Mouse (Mus musculus): ENCODE data around the gene Ntrk2. TPM values are rescaled to one million over a fixed set of nuclear protein-coding genes. Genes with fewer than 3 reads are reported as not detected.

Ntrk2 gene
- polyA plus RNA-seq, 1 experiment from 2014 or later = 76.1 TPM

- 86% methylated on average over 4 of the region's 4 CpGs for WGBS
- no peaks in the 10 kb centered on the region for H3K27me3 ChIP-seq (replicated peaks)
- H3K4me3 ChIP-seq = no peak overlapping the region
- no peak overlapping the region for H3K4me2 ChIP-seq (replicated peaks)
- 0 out of 2 replicates have a peak, but pooled peaks cover 6% of the 10 kb centered on the region for H3K9me3 ChIP-seq
- peaks cover 35% of the 10 kb centered on the region for H3K36me3 ChIP-seq
- ATAC-seq (ENCODE audit: low FRiP score, low read depth) = no peak
- H3K27ac ChIP-seq = no peak overlapping the region
- H3K9ac ChIP-seq = no peak overlapping the region
- no peaks in the 10 kb centered on the region for H3K4me1 ChIP-seq
Measured at GRCm38 (mm10) chr13:58848578-58848977, 42.2 kb downstream of the Ntrk2 start.

DNA sequence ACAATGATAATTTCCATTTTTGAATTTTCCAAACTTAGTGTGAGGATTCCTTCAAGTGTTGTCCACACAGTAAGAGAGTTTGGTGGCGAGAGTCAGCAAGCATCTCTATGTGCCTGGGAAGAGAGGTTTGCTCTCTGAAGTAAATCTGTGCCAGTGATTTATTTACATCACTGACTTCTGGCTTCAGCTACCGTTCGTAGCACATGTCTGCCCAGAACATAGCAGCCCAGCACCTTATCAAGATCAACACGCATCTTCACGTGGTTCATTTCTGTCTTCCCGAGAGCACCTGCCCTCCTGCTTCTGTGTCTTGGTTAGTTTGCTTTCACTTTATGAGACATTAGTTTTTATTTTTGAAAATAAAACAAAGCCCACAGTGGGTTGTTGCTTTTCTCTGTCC is 47.3 kb downstream of the Ntrk2 start:
- H3K4me1 ChIP-seq = no peaks in the 10 kb centered on the region
- no peak overlapping the region for H3K4me3 ChIP-seq
- no peaks in the 10 kb centered on the region for H3K27me3 ChIP-seq (replicated peaks)
- H3K9ac ChIP-seq = no peak overlapping the region
- no peak overlapping the region for H3K4me2 ChIP-seq (replicated peaks)
- H3K9me3 ChIP-seq = no peaks in the 10 kb centered on the region
- H3K27ac ChIP-seq = no peak overlapping the region
- no peak for ATAC-seq (ENCODE audit: low FRiP score, low read depth)
- peaks cover 8% of the 10 kb centered on the region for H3K36me3 ChIP-seq
- 88% methylated on average over 6 of the region's 6 CpGs for WGBS

DNA sequence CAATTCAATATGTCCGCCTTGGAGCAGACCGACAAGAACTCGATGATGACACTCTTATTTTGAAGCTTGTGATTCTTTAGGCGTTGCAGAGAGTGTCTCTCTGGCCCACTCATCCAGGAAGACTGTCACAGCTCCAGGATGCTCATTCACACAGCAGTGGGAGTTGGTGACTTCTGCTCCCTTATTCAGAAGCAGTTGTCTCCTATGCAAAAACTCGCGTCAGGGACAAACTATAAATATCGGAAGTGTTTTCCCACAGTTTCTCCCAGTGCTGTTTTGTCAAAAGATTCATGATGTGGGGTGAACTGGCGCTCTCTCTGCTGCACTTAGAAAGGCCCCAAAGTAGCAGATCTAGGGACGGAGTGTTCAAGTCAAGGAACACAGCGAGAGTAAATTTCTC is 59.9 kb downstream of the Ntrk2 start:
- H3K4me3 ChIP-seq = no peak overlapping the region
- ATAC-seq (ENCODE audit: low FRiP score, low read depth) = no peak
- 94% methylated on average over 10 of the region's 10 CpGs for WGBS

DNA sequence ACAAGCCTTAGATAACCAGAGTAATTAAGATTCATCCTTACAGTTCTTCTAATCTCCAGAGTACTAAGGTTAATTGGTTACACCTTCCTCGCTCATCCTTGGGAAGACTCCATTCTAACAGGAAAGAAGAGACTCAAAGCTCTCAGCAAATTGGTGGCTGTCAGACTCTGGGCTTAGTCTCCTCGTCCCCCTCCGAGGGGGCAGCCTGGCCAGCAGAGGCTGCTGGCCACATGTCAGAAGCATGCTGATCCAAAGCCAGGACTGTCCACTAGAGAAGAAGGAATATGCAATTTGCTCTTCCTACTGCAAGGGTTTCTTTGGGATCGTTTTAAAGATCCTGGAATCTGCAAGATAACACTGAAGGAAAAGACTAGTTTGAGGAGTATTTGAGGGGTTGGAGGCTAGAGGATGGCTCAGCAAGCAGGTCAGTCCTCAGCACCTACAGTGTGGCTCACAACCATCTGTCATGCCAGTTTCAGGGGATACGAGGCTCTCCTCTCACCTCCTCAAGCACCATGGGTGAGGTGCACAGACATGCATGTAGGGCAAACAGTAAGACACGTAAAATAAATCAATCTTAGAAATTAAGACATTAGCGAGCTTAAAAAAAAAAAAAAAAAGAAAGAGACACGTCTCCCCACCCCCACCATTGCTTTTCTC is 60.5 kb downstream of the Ntrk2 start:
- peaks cover 11% of the 10 kb centered on the region for H3K36me3 ChIP-seq
- 87% methylated on average over 8 of the region's 8 CpGs for WGBS
- no peaks in the 10 kb centered on the region for H3K27me3 ChIP-seq (replicated peaks)
- H3K9ac ChIP-seq = no peak overlapping the region
- no peak for ATAC-seq (ENCODE audit: low FRiP score, low read depth)
- H3K4me1 ChIP-seq = peaks cover 7% of the 10 kb centered on the region; the same call in 1 of the 2 replicates
- no peak overlapping the region for H3K4me2 ChIP-seq (replicated peaks)
- H3K4me3 ChIP-seq = no peak overlapping the region
- H3K27ac ChIP-seq = no peak overlapping the region
- H3K9me3 ChIP-seq = no peaks in the 10 kb centered on the region

More for the DNA sequence above, 59.9 kb downstream of the Ntrk2 start:
- Histone ChIP-seq H3K4me2 (replicated peaks) (no peak overlapping the region), H3K4me1 (peaks cover 8% of the 10 kb centered on the region; the same call in 1 of the 2 replicates), H3K36me3 (peaks cover 16% of the 10 kb centered on the region), H3K9ac (no peak overlapping the region), H3K9me3 (no peaks in the 10 kb centered on the region), H3K27me3 (replicated peaks) (no peaks in the 10 kb centered on the region), H3K27ac (no peak overlapping the region)

- no peak overlapping the region for H3K9ac ChIP-seq
- H3K36me3 ChIP-seq = peaks cover 25% of the 10 kb centered on the region
- WGBS = 95% methylated on average over 3 of the region's 3 CpGs
- no peak overlapping the region for H3K4me2 ChIP-seq (replicated peaks)
- H3K27ac ChIP-seq = no peak overlapping the region
- H3K4me1 ChIP-seq = no peaks in the 10 kb centered on the region
- H3K9me3 ChIP-seq = no peaks in the 10 kb centered on the region
- no peak overlapping the region for H3K4me3 ChIP-seq
- ATAC-seq (ENCODE audit: low FRiP score, low read depth) = no peak
- H3K27me3 ChIP-seq (replicated peaks) = no peaks in the 10 kb centered on the region
Measured at GRCm38 (mm10) chr13:58882468-58882867, 76.1 kb downstream of the Ntrk2 start.

DNA sequence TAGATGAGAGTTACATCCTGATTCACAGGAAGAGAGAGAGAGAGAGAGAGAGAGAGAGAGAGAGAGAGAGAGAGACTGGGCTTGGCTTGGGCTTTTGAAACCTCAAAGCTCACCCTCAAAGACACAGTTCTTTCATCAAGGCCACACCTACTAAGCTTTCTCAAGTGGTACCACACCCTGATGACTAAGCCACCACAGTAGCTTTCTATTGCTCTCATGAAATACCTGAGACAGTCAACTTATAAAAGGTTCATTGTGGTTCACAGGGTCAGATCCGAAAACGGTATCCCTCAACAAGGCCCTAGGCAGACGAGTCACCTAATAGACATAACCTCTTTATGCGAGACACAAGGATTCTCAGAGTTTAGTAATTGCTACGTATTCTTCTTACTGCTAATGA is 76.5 kb downstream of the Ntrk2 start:
- WGBS = 98% methylated on average over 5 of the region's 5 CpGs
- Histone ChIP-seq H3K4me1 (no peaks in the 10 kb centered on the region), H3K27ac (no peak overlapping the region), H3K9ac (no peak overlapping the region), H3K4me2 (replicated peaks) (no peak overlapping the region), H3K36me3 (peaks cover 25% of the 10 kb centered on the region), H3K4me3 (no peak overlapping the region), H3K27me3 (replicated peaks) (no peaks in the 10 kb centered on the region), H3K9me3 (peaks cover 1% of the 10 kb centered on the region; the same call in 1 of the 2 replicates)
- no peak for ATAC-seq (ENCODE audit: low FRiP score, low read depth)

DNA sequence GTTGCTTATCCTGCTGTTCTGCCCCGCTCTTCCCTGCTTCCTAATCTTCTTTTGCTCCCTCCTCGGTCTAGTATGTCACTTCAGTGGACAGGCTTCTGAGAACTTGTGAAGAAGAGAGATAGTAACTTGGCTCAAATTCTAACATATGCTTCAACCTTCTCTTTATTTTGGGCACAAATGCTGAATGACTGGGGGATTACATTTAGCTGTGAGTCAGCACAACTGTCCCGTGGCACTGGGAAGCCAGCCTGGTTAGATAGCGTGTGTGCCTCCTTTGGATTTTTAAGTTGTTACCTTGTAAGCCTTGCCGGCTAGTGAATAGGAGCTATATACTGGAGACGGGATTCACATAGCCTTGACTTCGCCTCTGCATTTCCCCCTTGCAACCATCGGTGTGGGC is 79.7 kb downstream of the Ntrk2 start:
- H3K36me3 ChIP-seq = peaks cover 20% of the 10 kb centered on the region
- peaks cover 13% of the 10 kb centered on the region for H3K9me3 ChIP-seq
- no peaks in the 10 kb centered on the region for H3K4me1 ChIP-seq
- no peak overlapping the region for H3K4me3 ChIP-seq
- ATAC-seq (ENCODE audit: low FRiP score, low read depth) = no peak
- H3K9ac ChIP-seq = no peak overlapping the region
- H3K4me2 ChIP-seq (replicated peaks) = no peak overlapping the region
- no peaks in the 10 kb centered on the region for H3K27me3 ChIP-seq (replicated peaks)
- H3K27ac ChIP-seq = no peak overlapping the region
- WGBS = 84% methylated on average over 8 of the region's 8 CpGs

GRCm38 (mm10) chr13:58896254-58896910 is 90.0 kb downstream of the Ntrk2 start:
- Histone ChIP-seq H3K36me3 (peaks cover 15% of the 10 kb centered on the region; the same call in 1 of the 2 replicates), H3K27me3 (replicated peaks) (no peaks in the 10 kb centered on the region), H3K9me3 (no peaks in the 10 kb centered on the region; the same call in 1 of the 2 replicates), H3K4me3 (no peak overlapping the region), H3K27ac (no peak overlapping the region), H3K9ac (no peak overlapping the region), H3K4me2 (replicated peaks) (no peak overlapping the region), H3K4me1 (no peaks in the 10 kb centered on the region)
- WGBS = 62% methylated on average over 12 of the region's 12 CpGs
- no peak for ATAC-seq (ENCODE audit: low FRiP score, low read depth)

- peaks cover 10% of the 10 kb centered on the region; the same call in 1 of the 2 replicates for H3K36me3 ChIP-seq
- WGBS = 92% methylated on average over 2 of the region's 2 CpGs
Measured at GRCm38 (mm10) chr13:58899337-58899736, 93.0 kb downstream of the Ntrk2 start.

DNA sequence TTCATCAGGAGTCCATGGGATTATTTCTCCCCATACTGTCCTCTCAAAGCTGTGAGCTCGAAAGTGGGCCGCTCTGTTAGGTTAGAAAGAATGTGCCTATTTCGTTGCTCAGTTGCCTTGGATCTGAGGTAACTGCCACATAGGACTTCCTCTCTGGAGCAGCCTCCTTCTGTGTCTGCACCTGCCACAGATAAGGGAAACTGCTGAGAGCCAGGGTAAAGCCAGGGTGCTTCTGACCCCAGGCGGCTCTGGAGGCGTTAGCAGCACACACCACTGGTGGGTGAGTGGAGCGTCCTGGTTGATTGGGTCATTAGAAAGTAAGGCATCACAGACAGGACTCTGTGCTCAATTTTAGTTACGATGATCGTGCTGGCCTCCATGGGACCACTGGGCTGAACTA is 95.9 kb downstream of the Ntrk2 start:
- no peak overlapping the region for H3K27ac ChIP-seq
- H3K9me3 ChIP-seq = no peaks in the 10 kb centered on the region; the same call in 1 of the 2 replicates
- H3K4me3 ChIP-seq = no peak overlapping the region
- H3K9ac ChIP-seq = no peak overlapping the region
- no peaks in the 10 kb centered on the region for H3K27me3 ChIP-seq (replicated peaks)
- H3K4me2 ChIP-seq (replicated peaks) = no peak overlapping the region
- WGBS = 81% methylated on average over 8 of the region's 8 CpGs
- peaks cover 10% of the 10 kb centered on the region; the same call in 1 of the 2 replicates for H3K36me3 ChIP-seq
- ATAC-seq (ENCODE audit: low FRiP score, low read depth) = no peak
- peaks cover 43% of the 10 kb centered on the region for H3K4me1 ChIP-seq

More at GRCm38 (mm10) chr13:58899337-58899736, 93.0 kb downstream of the Ntrk2 start:
- H3K27ac ChIP-seq = no peak overlapping the region
- no peak overlapping the region for H3K4me3 ChIP-seq
- no peak for ATAC-seq (ENCODE audit: low FRiP score, low read depth)
- no peak overlapping the region for H3K4me2 ChIP-seq (replicated peaks)
- H3K4me1 ChIP-seq = peaks cover 13% of the 10 kb centered on the region
- H3K9me3 ChIP-seq = no peaks in the 10 kb centered on the region; the same call in 1 of the 2 replicates
- H3K9ac ChIP-seq = no peak overlapping the region
- no peaks in the 10 kb centered on the region for H3K27me3 ChIP-seq (replicated peaks)

GRCm38 (mm10) chr13:58904742-58905735 is 98.7 kb downstream of the Ntrk2 start:
- Histone ChIP-seq H3K27me3 (replicated peaks) (no peaks in the 10 kb centered on the region), H3K4me2 (replicated peaks) (peak overlapping the region; percentile 22; the same call in 1 of the 2 replicates), H3K9ac (no peak overlapping the region), H3K9me3 (no peaks in the 10 kb centered on the region; the same call in 1 of the 2 replicates), H3K27ac (0 out of 2 replicates have a peak overlapping the region, but pooled peaks have one; percentile 50), H3K36me3 (peaks cover 2% of the 10 kb centered on the region; the same call in 1 of the 2 replicates), H3K4me1 (peaks cover 53% of the 10 kb centered on the region), H3K4me3 (no peak overlapping the region)
- peak; percentile 61; the same call in 1 of the 2 replicates for ATAC-seq (ENCODE audit: low FRiP score, low read depth)
- 24% methylated on average over 13 of the region's 13 CpGs for WGBS
